Mouse (Mus musculus) granulocyte monocyte progenitor cell, adult 5-6 weeks (primary cell): ENCODE results near the gene Ttll11. TPM values are rescaled to one million over a fixed set of nuclear protein-coding genes. Genes with fewer than 3 reads are reported as not detected.

Experiments
- ATAC-seq: replicated peaks from 2 replicates; pipeline ENCODE4 v1.8.0; 2016; ENCODE audit warnings: mild to moderate bottlenecking, moderate TSS enrichment, inconsistent platforms; ENCODE audit not compliant: poor library complexity, severe bottlenecking
- total RNA-seq, 2 experiments: library from RNA; stranded (forward) in 1 of 2; stranded (reverse) in 1 of 2; fragments of 200-712, 200-1000 nt in 1 of 2; fragments of >200 nt in 1 of 2; fragmentation: Nextera tagmentation in 1 of 2; gene quantifications; 2 replicates each; pipeline ENCODE4 v1.2.3; 2014 to 2017

The Ttll11 gene
- total RNA-seq, 2 experiments from 2014 or later, result not detected

DNA sequence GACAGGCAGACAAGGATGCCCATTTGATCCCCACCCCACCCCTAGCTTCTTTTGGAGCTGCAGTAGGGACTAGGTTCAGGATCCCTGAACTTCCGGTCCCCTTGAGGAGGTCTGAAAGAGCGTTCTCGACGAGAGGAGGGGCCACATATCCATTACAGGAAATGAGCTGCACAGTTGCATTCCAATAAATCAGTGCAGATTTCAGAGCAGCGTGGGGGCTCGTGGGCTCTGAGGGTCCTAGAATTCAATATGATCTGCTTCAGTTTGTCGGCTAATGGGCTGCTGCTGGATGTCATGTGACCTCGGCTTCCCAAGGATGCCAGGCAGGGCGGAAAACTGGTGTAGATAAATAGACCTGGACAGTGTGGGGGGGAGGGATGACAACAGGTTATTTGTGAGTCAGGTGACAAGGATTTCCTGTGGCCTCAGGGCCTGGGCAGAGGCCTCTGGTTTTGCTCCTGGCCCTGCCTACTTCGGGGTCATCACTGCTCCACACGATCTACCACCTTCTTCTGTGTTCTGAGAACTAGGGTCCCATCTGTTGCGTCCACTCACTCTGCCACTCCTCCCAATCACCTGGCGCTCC lies 240.0 kb downstream of the Ttll11 start:
- no peak for ATAC-seq

DNA sequence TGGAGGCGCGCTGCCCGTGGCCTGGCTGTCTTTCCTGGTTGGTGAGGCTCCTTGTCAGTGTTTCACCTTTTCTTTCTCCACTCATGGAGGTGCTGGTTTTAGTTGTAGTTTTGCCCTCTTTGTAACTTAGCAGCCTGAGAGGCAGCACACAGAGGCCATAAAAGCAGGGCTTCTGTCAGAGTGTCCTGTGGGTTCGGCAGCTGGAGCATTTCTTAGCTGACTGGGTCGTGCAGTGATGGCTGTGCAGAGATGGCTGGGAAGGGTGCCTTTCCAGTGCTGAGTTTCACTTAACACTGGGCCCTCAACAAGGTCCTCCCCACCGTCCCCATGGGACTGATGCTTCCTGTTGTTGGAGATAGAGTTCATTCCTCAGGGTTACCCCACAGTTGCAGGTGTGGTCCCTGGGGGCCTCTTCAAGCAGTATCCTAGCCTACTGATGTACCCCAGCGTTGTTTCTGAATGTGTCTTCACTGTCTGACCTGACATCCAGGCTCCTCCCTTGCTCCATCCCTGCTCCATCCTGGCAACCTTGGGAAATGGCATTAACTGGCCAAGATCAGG lies 242.2 kb downstream of the Ttll11 start:
- ATAC-seq, result no peak

DNA sequence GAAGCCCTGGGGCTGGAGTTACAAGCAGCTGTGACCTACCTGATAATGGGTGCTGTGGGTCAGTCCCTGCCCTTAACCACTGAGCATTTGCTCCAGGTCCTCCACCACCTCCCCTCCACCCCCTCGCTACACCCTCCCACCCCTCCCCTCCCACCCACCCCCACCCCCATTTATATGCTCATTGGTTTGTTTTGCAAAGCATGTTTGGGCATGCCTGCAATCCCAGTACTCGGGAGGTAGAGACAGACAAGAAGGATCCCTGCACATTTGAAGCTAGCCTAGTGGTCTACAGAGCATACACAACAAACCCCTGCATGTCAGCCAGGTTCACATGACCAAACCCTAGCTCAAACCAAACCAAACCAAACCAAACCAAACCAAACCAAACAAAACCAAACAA lies 243.7 kb downstream of the Ttll11 start:
- no peak for ATAC-seq

DNA sequence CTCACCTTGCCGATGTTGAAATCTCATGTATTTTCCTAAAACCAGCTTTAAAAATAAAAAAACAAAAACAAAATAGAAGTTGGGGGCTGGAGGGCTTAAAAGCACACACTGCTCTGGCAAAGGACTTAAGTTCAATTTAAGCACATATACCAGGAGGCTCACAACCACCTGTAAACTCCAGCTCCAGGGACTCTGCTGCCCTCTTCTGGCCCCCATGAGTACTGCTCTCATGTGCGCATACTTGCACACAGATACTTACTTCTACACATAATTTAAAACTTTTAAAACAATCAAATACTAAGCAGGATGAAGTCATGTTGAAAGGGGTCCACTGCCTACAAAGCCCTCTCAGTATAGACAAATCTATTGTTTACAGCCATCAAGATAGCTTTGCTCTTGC lies 244.7 kb downstream of the Ttll11 start:
- no peak for ATAC-seq

DNA sequence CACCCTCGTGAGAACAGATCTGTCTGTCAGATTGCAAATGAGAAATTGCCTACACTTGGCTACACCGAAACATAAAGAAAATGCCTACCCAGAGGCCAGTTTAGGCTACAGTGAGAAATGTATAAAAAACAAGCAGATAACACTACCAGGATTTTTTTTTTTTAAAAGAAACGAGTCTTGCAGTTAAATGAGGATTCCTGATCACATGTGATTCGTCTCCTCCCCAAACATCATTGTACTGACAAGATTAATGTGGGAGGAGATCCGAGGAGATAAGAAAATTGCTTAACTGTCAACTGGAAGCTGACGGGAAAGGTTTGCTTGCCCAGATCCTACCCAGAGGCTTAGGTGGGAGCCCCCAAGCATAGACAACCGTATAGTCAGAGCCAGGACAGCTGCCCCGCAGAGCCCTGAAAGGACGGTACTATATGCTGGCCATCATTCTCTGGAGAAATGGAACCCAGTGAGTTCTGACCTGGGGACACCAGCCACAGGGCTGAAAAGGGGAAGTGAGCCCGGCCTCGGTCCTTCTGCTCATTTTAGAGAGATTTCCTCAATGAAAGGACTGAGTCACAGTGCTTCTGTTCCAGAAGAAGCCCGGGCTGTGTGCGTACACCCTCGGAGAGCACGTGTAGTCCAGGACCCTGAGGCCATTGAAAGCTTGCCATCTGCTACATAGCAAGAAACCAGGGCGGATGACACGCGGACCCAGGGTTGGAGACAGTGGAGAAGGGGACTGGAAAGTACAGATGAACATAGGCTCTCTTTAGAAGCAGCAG lies 247.9 kb downstream of the Ttll11 start:
- peak; percentile 76 for ATAC-seq

DNA sequence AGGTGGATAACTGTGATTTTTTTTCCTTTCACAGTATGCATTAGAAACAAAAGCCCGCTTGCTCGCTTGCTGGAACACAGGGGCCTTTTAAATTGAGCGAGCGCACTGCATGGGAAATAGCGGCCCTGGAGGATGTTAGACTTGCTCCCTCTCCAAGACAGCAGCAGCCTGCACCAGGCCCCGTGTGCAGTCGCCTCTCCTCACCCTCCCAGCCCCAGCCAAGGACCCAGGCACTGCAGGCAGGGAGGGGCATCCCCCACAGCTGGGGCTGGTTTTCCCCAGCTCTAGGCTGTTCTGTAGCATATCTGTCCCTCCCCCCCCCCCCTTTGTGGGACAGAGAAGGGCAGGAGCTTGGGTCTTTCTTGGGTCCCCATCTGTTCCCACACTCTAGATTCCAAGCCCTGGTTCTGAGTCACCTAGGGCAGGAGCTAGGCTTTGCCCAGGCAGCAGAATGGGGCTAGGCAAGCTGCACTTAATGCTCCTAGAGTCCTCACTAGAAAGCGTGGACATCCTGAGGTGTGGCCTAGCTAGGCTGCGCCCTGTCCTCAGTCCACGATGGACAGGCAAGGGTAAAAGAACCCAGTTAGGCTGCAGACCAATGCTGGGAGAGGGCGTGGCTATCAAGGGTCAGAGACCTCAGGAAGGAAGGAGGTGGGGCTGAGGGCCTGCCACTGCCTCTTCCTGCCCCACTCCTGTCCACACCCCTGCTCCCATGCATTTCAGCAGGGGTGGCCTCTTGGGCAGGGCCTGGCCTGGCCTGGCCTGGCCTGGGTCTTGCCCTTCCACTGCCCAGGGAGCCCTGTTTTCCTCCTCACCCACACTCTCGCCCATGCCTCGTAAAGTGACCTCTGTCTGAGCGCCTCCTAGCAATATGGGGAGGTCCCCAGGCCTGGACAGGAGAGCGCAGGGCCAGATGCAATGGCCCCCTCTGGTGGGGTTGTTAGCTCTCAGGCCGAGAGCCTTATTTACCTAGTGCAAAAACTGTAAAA lies 250.3 kb downstream of the Ttll11 start:
- ATAC-seq, result peak; percentile 68

DNA sequence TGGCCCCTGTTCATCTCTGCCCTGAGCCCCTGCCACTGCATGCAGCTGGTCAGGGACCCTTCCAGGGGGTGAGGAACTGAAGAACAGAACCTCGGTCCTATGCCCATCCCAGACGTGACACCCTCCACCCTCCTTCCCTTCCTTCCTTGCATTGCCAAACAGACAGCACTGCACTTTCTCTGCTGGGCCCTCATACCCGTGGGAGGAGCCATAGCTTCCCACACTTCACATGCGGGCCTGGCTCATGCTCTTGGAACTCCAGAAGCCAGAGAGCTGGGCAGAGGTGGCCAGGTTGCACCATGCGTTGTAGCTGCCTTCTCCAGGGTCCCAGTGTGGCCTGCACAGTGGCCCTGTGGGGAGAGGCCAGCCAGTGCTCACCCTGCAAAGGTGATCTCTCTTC lies 251.1 kb downstream of the Ttll11 start:
- ATAC-seq, result peak; percentile 26

DNA sequence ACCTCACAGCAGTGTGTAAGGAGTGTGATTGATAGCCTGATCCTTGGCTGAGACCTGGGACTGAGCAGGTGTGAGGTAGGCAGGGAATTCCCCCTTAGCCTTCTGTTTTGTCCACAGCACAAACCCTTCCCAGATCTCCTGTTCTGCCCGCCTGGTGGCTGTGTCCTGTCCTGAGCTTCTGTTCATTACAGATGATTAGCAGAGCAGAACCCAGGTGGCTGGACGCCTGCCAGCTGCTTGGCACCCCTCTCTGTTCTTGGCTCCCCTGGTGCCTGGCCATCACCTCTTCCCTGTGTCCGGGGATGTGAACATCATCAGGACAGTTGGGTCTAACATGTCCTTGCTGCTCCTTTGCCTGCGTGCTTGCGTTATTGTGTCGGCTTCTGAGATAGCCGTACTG lies 256.0 kb downstream of the Ttll11 start:
- no peak for ATAC-seq

DNA sequence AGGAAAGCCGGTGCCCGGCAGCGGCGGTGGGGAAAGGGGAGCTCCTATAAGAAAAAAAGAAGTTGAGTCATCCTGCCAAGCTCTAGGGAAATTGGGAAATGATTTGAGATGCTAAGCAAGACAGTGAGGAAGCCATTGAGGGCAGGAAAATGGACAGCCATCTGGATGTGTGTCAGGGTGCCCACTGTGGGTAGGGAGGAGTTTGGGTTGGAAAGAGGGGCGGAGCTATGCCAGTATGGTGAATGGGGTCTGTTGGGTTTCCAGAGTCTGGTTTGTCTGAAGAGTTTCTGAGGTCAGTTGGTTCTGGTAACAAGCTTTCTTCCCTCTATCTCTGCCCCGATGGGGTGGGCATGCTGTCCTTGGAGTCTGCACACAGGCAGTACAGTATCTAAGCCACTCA lies 256.4 kb downstream of the Ttll11 start:
- ATAC-seq, result peak; percentile 73

DNA sequence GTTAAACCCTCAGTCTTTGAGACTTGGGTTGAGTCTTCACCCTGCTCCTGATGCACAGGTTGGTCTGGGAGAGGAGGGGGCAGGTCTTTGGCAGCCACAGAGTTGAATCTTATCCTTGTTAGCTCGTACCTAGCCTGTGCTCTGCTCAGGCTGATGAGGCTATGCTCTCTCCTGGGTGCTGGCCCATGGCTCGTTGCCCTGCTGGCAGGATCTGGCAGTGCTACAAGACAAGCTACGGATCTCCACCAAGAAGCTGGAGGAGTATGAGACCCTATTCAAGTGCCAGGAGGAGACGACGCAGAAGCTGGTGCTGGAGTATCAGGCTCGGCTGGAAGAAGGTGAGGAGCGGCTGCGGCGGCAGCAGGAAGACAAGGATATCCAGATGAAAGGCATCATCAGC lies 256.9 kb downstream of the Ttll11 start:
- ATAC-seq, result 0 out of 2 replicates have a peak, but pooled peaks have one; percentile 10

DNA sequence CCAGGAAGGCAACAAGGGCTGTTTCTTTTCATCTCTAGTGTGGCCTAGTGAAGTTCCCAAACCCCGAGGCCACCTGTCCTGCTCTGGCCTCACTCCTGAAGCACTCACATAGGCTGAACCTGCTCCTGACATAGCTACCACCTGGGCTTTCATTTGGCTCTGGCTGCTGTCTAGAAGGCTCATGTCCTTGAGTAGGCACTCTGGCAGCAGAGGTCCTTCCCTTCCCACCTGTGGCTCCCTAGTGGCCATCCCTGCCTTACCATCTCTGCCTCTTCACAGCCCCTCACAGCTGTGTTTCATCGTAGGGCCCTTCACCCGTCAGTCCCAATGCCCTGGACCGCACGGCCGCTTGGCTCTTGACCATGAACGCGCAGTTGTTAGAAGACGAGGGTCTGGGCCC lies 258.8 kb downstream of the Ttll11 start:
- no peak for ATAC-seq

DNA sequence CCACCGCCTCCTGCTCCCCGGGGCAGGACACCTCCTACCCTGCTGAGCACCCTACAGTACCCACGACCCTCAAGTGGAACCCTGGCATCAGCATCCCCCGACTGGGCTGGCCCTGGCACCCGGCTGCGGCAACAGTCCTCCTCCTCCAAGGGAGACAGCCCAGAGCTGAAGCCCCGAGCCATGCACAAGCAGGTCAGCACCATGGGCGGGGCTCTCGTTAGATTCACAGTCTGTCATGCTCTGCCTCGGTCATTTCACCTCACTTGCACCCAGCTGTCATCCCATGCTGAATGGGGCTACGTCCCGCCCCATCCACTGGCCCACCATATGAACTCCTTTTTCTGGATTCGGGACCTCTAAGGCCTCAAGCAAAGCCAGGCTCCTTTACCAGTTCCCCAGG lies 259.2 kb downstream of the Ttll11 start:
- no peak for ATAC-seq

DNA sequence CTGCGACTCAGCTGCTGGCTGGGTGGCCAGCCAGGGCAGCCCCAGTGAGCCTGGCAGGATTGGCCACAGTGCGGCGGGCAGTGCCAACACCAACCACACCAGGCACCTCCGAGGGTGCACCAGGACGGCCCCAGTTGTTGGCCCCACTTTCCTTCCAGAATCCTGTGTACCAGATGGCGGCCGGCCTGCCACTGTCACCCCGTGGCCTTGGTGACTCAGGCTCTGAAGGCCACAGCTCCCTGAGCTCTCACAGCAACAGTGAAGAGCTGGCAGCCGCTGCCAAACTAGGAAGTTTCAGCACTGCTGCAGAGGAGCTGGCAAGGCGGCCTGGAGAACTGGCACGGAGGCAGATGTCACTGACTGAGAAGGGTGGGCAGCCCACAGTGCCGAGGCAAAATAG lies 259.6 kb downstream of the Ttll11 start:
- no peak for ATAC-seq

DNA sequence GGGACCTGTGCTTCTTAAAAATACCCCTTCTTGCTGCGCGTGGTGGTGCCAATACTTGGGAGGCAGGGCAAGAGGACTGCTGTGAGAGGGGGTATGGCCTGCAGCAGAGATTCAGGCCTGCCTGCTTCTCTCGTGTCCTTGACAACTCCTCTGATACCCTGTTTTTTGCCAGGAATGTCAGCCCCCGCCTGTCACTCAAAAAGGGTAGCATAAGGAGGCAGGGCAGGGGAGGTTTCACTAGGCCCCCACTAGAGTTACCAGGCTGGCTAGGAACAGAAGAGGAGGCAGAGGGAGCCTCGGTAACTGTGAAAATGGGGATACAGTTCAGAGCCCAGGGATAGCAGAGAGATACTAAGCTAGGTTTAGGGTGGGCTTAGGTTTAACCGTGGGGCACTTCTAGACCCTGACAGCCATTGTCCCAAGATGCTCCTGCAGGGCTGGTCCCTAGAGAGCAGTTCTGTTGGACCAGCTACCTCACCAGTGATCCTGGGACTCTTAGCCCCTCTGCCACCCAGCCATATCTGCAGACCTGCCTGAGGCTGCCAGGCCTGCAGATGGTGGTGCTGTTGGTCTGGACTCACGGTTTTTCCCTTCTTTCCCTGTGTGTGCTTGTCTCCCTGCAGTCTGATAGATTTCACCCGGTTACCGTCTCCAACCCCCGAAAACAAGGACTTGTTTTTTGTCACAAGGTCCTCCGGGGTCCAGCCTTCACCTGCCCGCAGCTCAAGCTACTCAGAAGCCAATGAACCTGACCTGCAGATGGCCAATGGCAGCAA lies 260.3 kb downstream of the Ttll11 start:
- ATAC-seq, result no peak

DNA sequence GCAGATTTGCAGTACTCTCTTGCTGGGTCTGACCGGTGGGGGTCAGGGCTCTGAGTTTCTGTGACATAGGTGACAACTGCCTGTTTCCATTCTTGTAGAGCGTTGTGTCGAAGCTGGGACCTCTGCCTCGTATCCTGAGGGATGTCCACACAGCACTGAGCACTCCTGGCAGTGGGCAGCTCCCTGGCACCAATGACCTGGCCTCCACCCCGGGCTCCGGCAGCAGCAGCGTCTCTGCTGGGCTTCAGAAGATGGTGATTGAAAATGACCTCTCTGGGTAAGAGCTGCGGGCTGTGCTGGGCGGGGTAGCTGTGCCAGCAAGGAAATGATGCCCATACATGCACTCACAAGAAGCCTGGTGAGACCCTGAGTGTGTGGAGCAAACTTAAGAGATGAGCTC lies 261.1 kb downstream of the Ttll11 start:
- ATAC-seq, result no peak

DNA sequence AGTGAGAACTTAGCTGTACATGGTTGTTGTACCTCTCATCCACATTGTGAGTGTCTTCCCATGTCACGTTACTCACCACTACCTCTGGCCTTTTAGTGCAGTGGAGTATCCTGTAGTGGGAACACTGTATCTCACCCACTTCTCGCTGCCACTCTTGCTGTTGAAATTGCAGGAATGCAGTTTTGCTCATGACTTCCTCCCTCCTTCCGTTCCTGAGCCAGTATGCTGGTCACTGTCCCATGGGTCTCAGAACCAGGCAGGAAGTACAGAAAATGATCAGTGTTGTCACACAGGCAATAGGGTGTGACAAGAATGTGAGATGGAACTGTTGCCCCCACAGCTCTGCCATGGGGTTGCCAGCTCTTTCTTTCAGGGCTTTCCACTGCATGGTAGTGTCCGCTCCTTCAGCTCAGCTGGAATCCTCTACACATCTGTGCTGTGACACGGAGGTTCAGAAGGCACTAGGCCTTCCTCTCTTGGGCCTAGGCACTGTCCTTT lies 261.7 kb downstream of the Ttll11 start:
- peak; percentile 44 for ATAC-seq

DNA sequence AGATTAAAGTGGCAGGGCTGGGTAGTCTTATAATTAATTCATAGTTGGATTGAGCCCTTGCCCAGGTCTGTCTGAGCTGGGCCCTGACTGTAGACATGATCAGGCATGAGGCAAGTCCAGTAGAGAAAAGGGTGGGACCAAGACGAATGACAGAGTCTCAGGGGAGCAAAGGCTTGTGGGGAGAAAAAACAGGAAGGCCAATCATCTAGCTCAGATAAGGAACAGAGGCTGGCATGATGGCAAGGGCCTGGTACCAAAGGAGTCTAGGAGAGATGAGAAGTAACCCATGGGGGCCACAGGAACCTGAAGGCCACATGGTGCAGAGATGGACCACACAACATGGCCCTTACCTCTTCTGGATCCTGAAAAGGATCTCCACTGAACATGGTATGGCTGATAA lies 263.5 kb downstream of the Ttll11 start:
- no peak for ATAC-seq

DNA sequence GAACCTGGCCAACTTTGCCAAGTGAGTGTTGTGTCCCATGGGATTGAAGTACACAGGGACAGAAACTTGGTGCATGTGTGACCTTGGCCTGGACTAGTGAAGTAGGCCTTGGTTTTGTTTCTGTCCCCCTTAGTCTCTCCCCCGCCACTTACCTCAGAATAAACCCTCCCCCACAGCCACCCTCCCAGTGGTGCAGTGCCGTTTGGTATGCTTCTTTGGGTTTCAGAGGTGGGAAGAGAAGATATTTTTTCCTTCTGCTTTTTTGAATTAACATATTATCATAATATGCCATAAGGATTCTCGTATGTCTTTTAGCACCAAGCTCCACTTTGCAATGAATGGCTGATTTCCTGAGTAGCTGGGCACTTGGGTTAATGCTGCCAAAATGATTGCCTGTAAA lies 264.2 kb downstream of the Ttll11 start:
- no peak for ATAC-seq

DNA sequence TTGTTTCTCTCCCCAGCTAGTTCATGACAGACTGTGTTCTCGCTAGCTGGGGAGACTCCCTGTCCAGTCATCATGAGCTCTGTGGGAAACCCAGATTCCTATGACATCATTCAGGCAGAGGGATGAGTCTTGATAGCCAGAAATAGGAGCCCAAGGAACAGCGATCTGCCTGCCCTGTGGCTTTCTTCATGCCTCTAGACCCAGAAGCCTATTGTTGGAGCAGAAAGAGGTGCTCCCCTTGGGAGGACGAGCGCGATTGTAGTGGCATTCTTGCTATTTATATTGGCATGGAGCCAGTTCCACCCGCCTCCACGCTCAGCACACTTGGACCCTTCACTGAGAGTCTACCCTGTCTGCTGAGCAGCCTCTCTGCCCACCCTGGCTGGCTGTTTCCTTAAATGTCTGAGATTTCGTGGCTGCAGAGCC lies 265.0 kb downstream of the Ttll11 start:
- ATAC-seq, result no peak

DNA sequence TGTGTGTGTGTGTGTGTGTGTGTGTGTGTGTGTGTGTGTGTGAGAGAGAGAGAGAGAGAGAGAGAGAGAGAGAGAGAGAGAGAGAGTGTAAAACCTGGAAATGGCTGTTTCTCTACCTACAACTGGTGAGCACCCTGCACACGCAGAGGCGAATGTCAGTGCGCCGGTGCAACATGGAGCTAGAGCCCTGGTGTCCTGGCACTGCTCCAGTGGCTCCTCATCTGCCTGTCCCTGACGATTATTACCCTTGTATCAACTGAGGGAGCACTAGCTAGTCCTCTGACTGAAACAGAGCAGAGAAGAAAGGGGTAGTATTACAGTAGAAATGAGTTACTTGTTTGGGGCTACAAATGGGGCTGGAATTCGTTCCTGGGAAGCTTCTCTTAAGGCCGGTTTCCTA lies 266.3 kb downstream of the Ttll11 start:
- ATAC-seq, result no peak
